Mouse (Mus musculus) lung, postnatal 0 days (tissue): ENCODE measurements at regions not wholly inside any gene's neighbourhood (a gene's known extent, or its start where the extent isn't known, plus 50 kb on each side); places are given as distances from the start of the nearest gene placed in this dataset.

Source experiments
- CTCF ChIP-seq: IDR thresholded peaks from 2 replicates; pipeline ENCODE4 v1.5.1; 2016; ENCODE audit warnings: antibody characterized with exemption, mild to moderate bottlenecking
- EP300 ChIP-seq: IDR thresholded peaks from 2 replicates; pipeline ENCODE4 v1.6.1; 2016; ENCODE audit warnings: antibody characterized with exemption, mild to moderate bottlenecking, control low read depth

- no peak for TF ChIP-seq CTCF
- TF ChIP-seq EP300, result no peak
Observed at GRCm38 (mm10) chr10:106295501-106295900, 174.6 kb upstream of the Ppfia2 start.
